Mouse (Mus musculus): ENCODE measurements around the gene Cpeb4. TPM values are rescaled to one million over a fixed set of nuclear protein-coding genes. Genes with fewer than 3 reads are reported as not detected.

Gene Cpeb4
- total and polyA plus RNA-seq, 3 experiments, result 15.3 to 97.3 (median 83.4) TPM

- Histone ChIP-seq H3K36me3 (ENCODE audit: control insufficient read depth, insufficient read depth, low read length) (peaks cover 74% of the 10 kb centered on the region), H3K4me1 (ENCODE audit: control insufficient read depth, insufficient read depth, low read length) (peaks cover 19% of the 10 kb centered on the region), H3K4me3 (no peak overlapping the region), H3K9ac (ENCODE audit: low read depth, low read length) (0 out of 2 replicates have a peak overlapping the region, but pooled peaks have one; percentile 4), H3K27me3 (ENCODE audit: control insufficient read depth, insufficient read depth, low read length) (no peaks in the 10 kb centered on the region), H3K79me2 (replicated peaks; ENCODE audit: control insufficient read depth, insufficient read depth, low read length) (0 out of 2 replicates have a peak, but pooled peaks cover 2% of the 10 kb centered on the region), H3K27ac (no peak overlapping the region)
- intact Hi-C loops (cut with DNase I), result no loop called here
- no peak for TF ChIP-seq EP300 (IDR thresholded peaks at IDR 0.05; ENCODE audit: insufficient read depth, low read depth, low read length)
- TF ChIP-seq CTCF (IDR thresholded peaks at IDR 0.05), result no peak
- TF ChIP-seq POLR2A (IDR thresholded peaks at IDR 0.05; ENCODE audit: insufficient read depth, low read depth, low read length), result no peak
- 45% methylated on average over 4 of the region's 4 CpGs for WGBS
- DNase-seq, result no peak
Measured at GRCm38 (mm10) chr11:31896065-31896792, 24.2 kb downstream of the Cpeb4 start.

GRCm38 (mm10) chr11:31896905-31897304 is 24.9 kb downstream of the Cpeb4 start:
- Histone ChIP-seq H3K27me3 (ENCODE audit: control insufficient read depth, insufficient read depth, low read length) (no peaks in the 10 kb centered on the region), H3K4me1 (ENCODE audit: control insufficient read depth, insufficient read depth, low read length) (peaks cover 22% of the 10 kb centered on the region), H3K27ac (no peak overlapping the region), H3K79me2 (replicated peaks; ENCODE audit: control insufficient read depth, insufficient read depth, low read length) (0 out of 2 replicates have a peak, but pooled peaks cover 2% of the 10 kb centered on the region), H3K9ac (ENCODE audit: low read depth, low read length) (no peak overlapping the region), H3K36me3 (ENCODE audit: control insufficient read depth, insufficient read depth, low read length) (peaks cover 77% of the 10 kb centered on the region), H3K4me3 (no peak overlapping the region)
- TF ChIP-seq EP300 (IDR thresholded peaks at IDR 0.05; ENCODE audit: insufficient read depth, low read depth, low read length) (no peak), CTCF (IDR thresholded peaks at IDR 0.05) (no peak), POLR2A (IDR thresholded peaks at IDR 0.05; ENCODE audit: insufficient read depth, low read depth, low read length) (no peak)
- WGBS, result 74% methylated on average over 3 of the region's 3 CpGs
- intact Hi-C loops (cut with DNase I), result no loop called here
- DNase-seq, result no peak

GRCm38 (mm10) chr11:31899166-31899565 is 27.2 kb downstream of the Cpeb4 start:
- H3K79me2 ChIP-seq (replicated peaks; ENCODE audit: control insufficient read depth, insufficient read depth, low read length), result peaks cover 5% of the 10 kb centered on the region; the same call in 1 of the 2 replicates
- H3K27me3 ChIP-seq (ENCODE audit: control insufficient read depth, insufficient read depth, low read length), result no peaks in the 10 kb centered on the region
- TF ChIP-seq POLR2A (IDR thresholded peaks at IDR 0.05; ENCODE audit: insufficient read depth, low read depth, low read length), result no peak
- no peak for TF ChIP-seq CTCF (IDR thresholded peaks at IDR 0.05)
- no peak for TF ChIP-seq EP300 (IDR thresholded peaks at IDR 0.05; ENCODE audit: insufficient read depth, low read depth, low read length)
- peaks cover 22% of the 10 kb centered on the region for H3K4me1 ChIP-seq (ENCODE audit: control insufficient read depth, insufficient read depth, low read length)
- no peak overlapping the region for H3K4me3 ChIP-seq
- intact Hi-C loops (cut with DNase I), result no loop called here
- no peak for DNase-seq
- peaks cover 74% of the 10 kb centered on the region for H3K36me3 ChIP-seq (ENCODE audit: control insufficient read depth, insufficient read depth, low read length)
- peak overlapping the region; percentile 82 for H3K27ac ChIP-seq
- no peak overlapping the region for H3K9ac ChIP-seq (ENCODE audit: low read depth, low read length)

- peak in 1 of 2 experiments; percentile 25 for DNase-seq
- no peaks in the 10 kb centered on the region for H3K27me3 ChIP-seq (ENCODE audit: control insufficient read depth, insufficient read depth, low read length)
- peak overlapping the region; percentile 82 for H3K27ac ChIP-seq
- no peak overlapping the region for H3K9ac ChIP-seq (ENCODE audit: low read depth, low read length)
- intact Hi-C loops (cut with DNase I), result loop anchor here (2.0 kb wide), 1 partner anchor 28 kb away; the partner anchor contains the start of gene Cpeb4
- H3K4me3 ChIP-seq, result peak overlapping the region; percentile 11; the same call in 1 of the 2 replicates
- WGBS, result 2% methylated on average over 1 of the region's 1 CpGs
- H3K4me1 ChIP-seq (ENCODE audit: control insufficient read depth, insufficient read depth, low read length), result peaks cover 22% of the 10 kb centered on the region
- TF ChIP-seq CTCF (IDR thresholded peaks at IDR 0.05) (no peak), EP300 (IDR thresholded peaks at IDR 0.05; ENCODE audit: insufficient read depth, low read depth, low read length) (no peak), POLR2A (IDR thresholded peaks at IDR 0.05; ENCODE audit: insufficient read depth, low read depth, low read length) (no peak)
- H3K79me2 ChIP-seq (replicated peaks; ENCODE audit: control insufficient read depth, insufficient read depth, low read length), result peaks cover 5% of the 10 kb centered on the region; the same call in 1 of the 2 replicates
- H3K36me3 ChIP-seq (ENCODE audit: control insufficient read depth, insufficient read depth, low read length), result peaks cover 70% of the 10 kb centered on the region
Measured at GRCm38 (mm10) chr11:31900736-31901135, 28.7 kb downstream of the Cpeb4 start.

GRCm38 (mm10) chr11:31902251-31903001 is 30.4 kb downstream of the Cpeb4 start:
- TF ChIP-seq CTCF (IDR thresholded peaks at IDR 0.05) (no peak), EP300 (IDR thresholded peaks at IDR 0.05; ENCODE audit: insufficient read depth, low read depth, low read length) (no peak), POLR2A (IDR thresholded peaks at IDR 0.05; ENCODE audit: insufficient read depth, low read depth, low read length) (no peak)
- 19% methylated on average over 1 of the region's 1 CpGs for WGBS
- Histone ChIP-seq H3K79me2 (replicated peaks; ENCODE audit: control insufficient read depth, insufficient read depth, low read length) (peaks cover 5% of the 10 kb centered on the region; the same call in 1 of the 2 replicates), H3K9ac (ENCODE audit: low read depth, low read length) (no peak overlapping the region), H3K4me3 (no peak overlapping the region), H3K4me1 (ENCODE audit: control insufficient read depth, insufficient read depth, low read length) (peaks cover 23% of the 10 kb centered on the region), H3K36me3 (ENCODE audit: control insufficient read depth, insufficient read depth, low read length) (peaks cover 69% of the 10 kb centered on the region), H3K27me3 (ENCODE audit: control insufficient read depth, insufficient read depth, low read length) (no peaks in the 10 kb centered on the region), H3K27ac (peak overlapping the region; percentile 82)
- no peak for DNase-seq
- intact Hi-C loops (cut with DNase I), result no loop called here

Data from heart, adult 2 months (tissue).